Mouse (Mus musculus): ENCODE results near the gene Doc2g.

DNA sequence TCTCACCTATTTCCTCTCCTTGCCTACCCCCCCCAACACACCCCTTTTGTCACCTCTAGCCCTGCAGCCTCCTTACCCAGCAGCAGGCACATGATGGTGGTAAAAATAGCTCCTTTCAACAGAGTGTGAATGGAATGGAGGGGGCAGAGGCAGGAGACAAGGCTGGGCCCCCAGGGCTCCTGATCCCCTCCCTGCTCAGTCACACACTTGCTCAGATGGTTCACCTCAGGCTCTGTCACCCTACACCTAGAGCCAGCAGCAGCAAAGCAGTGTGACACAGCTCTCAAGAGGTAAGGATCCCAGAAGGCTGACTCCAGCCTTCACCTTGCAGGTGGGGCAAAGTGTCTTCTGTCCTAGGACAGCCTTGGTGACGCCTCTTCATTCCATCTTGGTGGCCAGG is at the start of gene Doc2g:
- no peak for TF ChIP-seq POLR2A (IDR thresholded peaks at IDR 0.05; ENCODE audit: insufficient read depth, low read depth, low read length)
- TF ChIP-seq CTCF (IDR thresholded peaks at IDR 0.05; ENCODE audit: insufficient read depth, low read depth, low read length) = no peak

Measured in olfactory bulb, adult 2 months (tissue).